In the genomic region with DNA sequence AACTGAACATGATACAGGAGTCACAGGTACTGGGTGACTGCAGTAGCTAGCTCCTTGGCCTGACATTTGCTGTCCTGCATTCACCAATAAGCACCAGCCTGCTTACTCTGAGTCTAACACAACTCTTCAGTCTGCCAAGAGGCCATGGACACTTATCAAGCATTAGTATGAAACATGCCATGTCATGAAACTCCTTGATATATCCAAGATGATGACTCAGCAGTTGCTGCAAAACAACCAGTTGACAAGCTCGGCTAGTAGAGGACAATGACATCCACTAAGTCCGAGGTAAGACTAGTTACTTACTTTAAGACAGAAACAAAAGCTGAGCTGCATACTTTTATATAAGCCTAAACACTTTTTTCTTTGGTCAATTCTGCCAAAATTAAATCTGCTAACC, we compare ENCODE assay signal across 8 mouse cellular contexts. TPM values are rescaled to one million over a fixed set of nuclear protein-coding genes. Genes with fewer than 3 reads are reported as not detected.
DNase-seq lines count a peak whose midpoint lies in the region; ATAC-seq and TF ChIP-seq lines count a peak whose summit lies in the region.

No protein-coding gene starts in this region.

- no peak for TF ChIP-seq RAD21 in CH12.LX (IDR thresholded peaks at IDR 0.05; ENCODE audit: low read depth, low read length)

- intact Hi-C loops in heart, adult 2 months (cut with DNase I) = loop anchor here (5.0 to 10.0 kb wide), 2 partner anchors 53 to 320 kb away; a partner anchor contains a TSS
- intact Hi-C loops in heart, postnatal 14 days (cut with DNase I) = loop anchor here (5.0 to 10.0 kb wide), 2 partner anchors 53 to 290 kb away; a partner anchor contains a TSS

- H3K27me3 ChIP-seq in heart, adult 2 months (ENCODE audit: control insufficient read depth, insufficient read depth, low read length) = no peaks in the 10 kb centered on the region
- H3K27me3 ChIP-seq in CH12.LX (replicated peaks) = no peaks in the 10 kb centered on the region
- no peaks in the 10 kb centered on the region for H3K27me3 ChIP-seq in liver, embryonic 11.5 days (replicated peaks; ENCODE audit: control insufficient read depth, insufficient read depth, low read length)
- no peaks in the 10 kb centered on the region for H3K27me3 ChIP-seq in splenic B cell, adult 2 months (ENCODE audit: control insufficient read depth, insufficient read depth, low read length, poor library complexity, severe bottlenecking)

- H3K9ac ChIP-seq in heart, adult 2 months (ENCODE audit: low read depth, low read length) = peak overlapping the region; percentile 36
- peak overlapping the region; percentile 12; the same call in 1 of the 2 replicates for H3K9ac ChIP-seq in CH12.LX (ENCODE audit: insufficient read depth, low read depth)
- H3K9ac ChIP-seq in liver, embryonic 11.5 days (ENCODE audit: low read depth, low read length) = peak overlapping the region; percentile 36

- no peak for TF ChIP-seq POLR2A in heart, adult 2 months (IDR thresholded peaks at IDR 0.05; ENCODE audit: insufficient read depth, low read depth, low read length)
- no peak for TF ChIP-seq POLR2A in CH12.LX (IDR thresholded peaks at IDR 0.05; ENCODE audit: low read depth, low read length)

- no peak for TF ChIP-seq CTCF in heart, adult 2 months (IDR thresholded peaks at IDR 0.05)
- TF ChIP-seq CTCF in CH12.LX (conservative IDR thresholded peaks at IDR 0.05 in 1 of 2, IDR thresholded peaks at IDR 0.05 in 1 of 2; ENCODE audit: low read depth in 2 of 2, low read length in 2 of 2) = no peak

- in situ Hi-C loops in CH12.LX (cut with MboI; ENCODE audit: low pct_ligation_motif_present, low pct_unique_long_range_greater_than_20kb, low sequenced_read_pairs) = no loop called here

- 6% methylated on average over 2 of the region's 2 CpGs for WGBS in heart, adult 2 months
- WGBS in liver, embryonic 11.5 days = 23% methylated on average over 2 of the region's 2 CpGs

- ATAC-seq in erythroid progenitor cell, adult 5-6 weeks (replicated peaks; ENCODE audit: low FRiP score, poor library complexity, severe bottlenecking) = peak; percentile 72
- peak; percentile 38 for ATAC-seq in liver, embryonic 11.5 days (replicated peaks; ENCODE audit: low FRiP score)

- H3K4me2 ChIP-seq in CH12.LX (ENCODE audit: insufficient read depth, low read depth, poor library complexity, severe bottlenecking) = peak overlapping the region; percentile 56
- H3K4me2 ChIP-seq in liver, embryonic 11.5 days = peak overlapping the region; percentile 87

- H3K4me3 ChIP-seq in heart, adult 2 months = no peak overlapping the region
- peak overlapping the region; percentile 39 to 86 (median 81) for H3K4me3 ChIP-seq in CH12.LX (replicated peaks in 1 of 3; ENCODE audit: low read depth in 2 of 3, low read length in 2 of 3, poor library complexity in 1 of 3)
- H3K4me3 ChIP-seq in liver, embryonic 11.5 days (ENCODE audit: low read depth, low read length) = peak overlapping the region; percentile 41

- peaks cover 14% of the 10 kb centered on the region for H3K36me3 ChIP-seq in heart, adult 2 months (ENCODE audit: control insufficient read depth, insufficient read depth, low read length)
- H3K36me3 ChIP-seq in CH12.LX (replicated peaks in 1 of 2; ENCODE audit: control insufficient read depth in 1 of 2, insufficient read depth in 1 of 2, low read length in 1 of 2) = no peaks in the 10 kb centered on the region
- H3K36me3 ChIP-seq in liver, embryonic 11.5 days (ENCODE audit: control insufficient read depth, insufficient read depth, low read length) = no peaks in the 10 kb centered on the region
- H3K36me3 ChIP-seq in splenic B cell, adult 2 months (ENCODE audit: control insufficient read depth, insufficient read depth, low read length, poor library complexity, severe bottlenecking) = no peaks in the 10 kb centered on the region

- H3K79me2 ChIP-seq in heart, adult 2 months (replicated peaks; ENCODE audit: control insufficient read depth, insufficient read depth, low read length) = 0 out of 2 replicates have a peak, but pooled peaks cover 5% of the 10 kb centered on the region
- H3K79me2 ChIP-seq in CH12.LX (replicated peaks; ENCODE audit: control insufficient read depth, extremely low read depth, insufficient read depth, poor library complexity, severe bottlenecking) = peaks cover 58% of the 10 kb centered on the region

- H3K27ac ChIP-seq in heart, adult 2 months = no peak overlapping the region
- H3K27ac ChIP-seq in CH12.LX (ENCODE audit: insufficient read depth, low read depth) = peak overlapping the region; percentile 8; the same call in 1 of the 2 replicates
- peak overlapping the region; percentile 59; the same call in 1 of the 2 replicates for H3K27ac ChIP-seq in liver, embryonic 11.5 days (ENCODE audit: low read depth, low read length)

- DNase-seq in heart, adult 2 months = no peak
- DNase-seq in heart, postnatal 14 days = no peak
- DNase-seq in CH12.LX (ENCODE audit: extremely low read depth) = peak; percentile 36
- DNase-seq in liver, embryonic 11.5 days (ENCODE audit: low spot score) = no peak
- DNase-seq in splenic B cell, adult 2 months (ENCODE audit: low read depth, low spot score) = peak; percentile 26
- DNase-seq in layer of hippocampus, adult 18-20 months (ENCODE audit: low spot score in 2 of 2) = no peak
- no peak for DNase-seq in layer of hippocampus, postnatal 36 days

- no peak for TF ChIP-seq EP300 in heart, adult 2 months (IDR thresholded peaks at IDR 0.05; ENCODE audit: insufficient read depth, low read depth, low read length)
- TF ChIP-seq EP300 in CH12.LX (IDR thresholded peaks at IDR 0.05; ENCODE audit: low read length) = no peak; the same call in 1 of the 2 replicates

- no peaks in the 10 kb centered on the region for H3K9me3 ChIP-seq in CH12.LX (replicated peaks; ENCODE audit: low read length)
- H3K9me3 ChIP-seq in liver, embryonic 11.5 days (ENCODE audit: control insufficient read depth, low read length) = no peaks in the 10 kb centered on the region

- dilution Hi-C loops in CH12.LX (cut with MboI; ENCODE audit: extremely low pct_ligation_motif_present, extremely low pct_unique_long_range_greater_than_20kb, low sequenced_read_pairs) = no loop called here

- peaks cover 7% of the 10 kb centered on the region for H3K4me1 ChIP-seq in heart, adult 2 months (ENCODE audit: control insufficient read depth, insufficient read depth, low read length)
- peaks cover 0 to 27% of the 10 kb centered on the region in 2 experiments; a peak in 2 of 4 replicates for H3K4me1 ChIP-seq in CH12.LX (ENCODE audit: control insufficient read depth in 1 of 2, insufficient read depth in 2 of 2)
- peaks cover 10% of the 10 kb centered on the region for H3K4me1 ChIP-seq in liver, embryonic 11.5 days (replicated peaks; ENCODE audit: control insufficient read depth, insufficient read depth, low read length)

TF ChIP-seq in CH12.LX, 34 proteins besides CTCF, POLR2A, EP300 and RAD21:
- TF ChIP-seq MAFK (IDR thresholded peaks at IDR 0.05; ENCODE audit: insufficient replicate concordance, low read length) = peak; percentile 95
- TF ChIP-seq SIN3A (IDR thresholded peaks at IDR 0.05; ENCODE audit: low read length) = peak; percentile 82; the same call in 1 of the 2 replicates
- no peak for TF ChIP-seq MAZ (IDR thresholded peaks at IDR 0.05; ENCODE audit: low read depth, low read length)

RNA-seq across cellular contexts. Expression of a gene that starts 2.5 kb away (rescaled TPM):
- 10 to 100 TPM; 35.5 to 37.7 TPM for total RNA-seq in heart, adult 2 months (2021)
- polyA plus RNA-seq in heart, adult 2 months (2012; rRNA removed) = 24.5 and 42.8 TPM in 2 replicates
- 10 to 100 TPM; 36.9 to 37.9 TPM for total RNA-seq in heart, postnatal 14 days (2021)
- total RNA-seq in CH12.LX (2012; rRNA removed) (60.6 and 73.6 TPM in 2 replicates), CH12.LX (2014; rRNA removed) (91.3 and 91.5 TPM in 2 replicates)
- 79.2 and 118 TPM in 2 replicates for polyA plus RNA-seq in CH12.LX (2012; ENCODE audit: insufficient read length, low read depth)
- 135 and 150 TPM in 2 replicates for total RNA-seq in erythroid progenitor cell, adult 5-6 weeks (2015; ENCODE audit: low replicate concordance)
- 120 and 128 TPM in 2 replicates for total RNA-seq in erythroid progenitor cell, adult 5-6 weeks (2017; ENCODE audit: low replicate concordance)
- 41.6 and 42.1 TPM in 2 replicates for polyA plus RNA-seq in liver, embryonic 11.5 days (2014; fragmentation: Nextera tagmentation; extraction: Ambion mirVana)
- total RNA-seq in layer of hippocampus, adult 18-20 months (2021) = 10 to 100 TPM; 57.5 to 58.6 TPM
- 10 to 100 TPM; 48.8 to 59.2 TPM for total RNA-seq in layer of hippocampus, postnatal 36 days (2021)

RNA-seq across cellular contexts. Expression of a gene that starts 55.9 kb away (rescaled TPM):
- 10 to 100 TPM; 32.7 to 38.3 TPM for total RNA-seq in heart, adult 2 months (2021)
- 9.7 and 17.4 TPM in 2 replicates for polyA plus RNA-seq in heart, adult 2 months (2012; rRNA removed)
- 10 to 100 TPM; 37.3 to 38.5 TPM for total RNA-seq in heart, postnatal 14 days (2021)
- 6.2 and 6.9 TPM in 2 replicates for total RNA-seq in CH12.LX (2012; rRNA removed)
- total RNA-seq in CH12.LX (2014; rRNA removed) = 9.9 and 10.1 TPM in 2 replicates
- polyA plus RNA-seq in CH12.LX (2012; ENCODE audit: insufficient read length, low read depth) = 9.9 and 10.2 TPM in 2 replicates
- 18.7 and 21.0 TPM in 2 replicates for total RNA-seq in erythroid progenitor cell, adult 5-6 weeks (2015; ENCODE audit: low replicate concordance)
- total RNA-seq in erythroid progenitor cell, adult 5-6 weeks (2017; ENCODE audit: low replicate concordance) = 7.1 and 32.7 TPM in 2 replicates
- 5.0 and 5.6 TPM in 2 replicates for polyA plus RNA-seq in liver, embryonic 11.5 days (2014; fragmentation: Nextera tagmentation; extraction: Ambion mirVana)
- total RNA-seq in layer of hippocampus, adult 18-20 months (2021) = 10 to 100 TPM; 84.7 to 86.4 TPM
- total RNA-seq in layer of hippocampus, postnatal 36 days (2021) = 10 to 100 TPM; 75.8 to 80.9 TPM

Comparison
In these comparisons a context has a peak if more than half of its experiments do, and no peak if none do; other contexts are left out.
1. DNase-seq: peak in CH12.LX (single experiment) and splenic B cell, adult 2 months (single experiment); none in heart, adult 2 months (0 of 2), heart, postnatal 14 days (0 of 2), liver, embryonic 11.5 days (single experiment), layer of hippocampus, adult 18-20 months (0 of 2) and layer of hippocampus, postnatal 36 days (0 of 2).
2. Peak in every context shown above with its lines, with median percentiles within 50 percentile points of each other: H3K9ac ChIP-seq.